Mouse (Mus musculus): Measurements from ENCODE around the gene Slc25a40. TPM values are rescaled to one million over a fixed set of nuclear protein-coding genes. Genes with fewer than 3 reads are reported as not detected.

The Slc25a40 gene
- 8.5 and 9.1 TPM in 2 replicates for polyA plus RNA-seq (2014; fragmentation: Nextera tagmentation; extraction: Ambion mirVana)

DNA sequence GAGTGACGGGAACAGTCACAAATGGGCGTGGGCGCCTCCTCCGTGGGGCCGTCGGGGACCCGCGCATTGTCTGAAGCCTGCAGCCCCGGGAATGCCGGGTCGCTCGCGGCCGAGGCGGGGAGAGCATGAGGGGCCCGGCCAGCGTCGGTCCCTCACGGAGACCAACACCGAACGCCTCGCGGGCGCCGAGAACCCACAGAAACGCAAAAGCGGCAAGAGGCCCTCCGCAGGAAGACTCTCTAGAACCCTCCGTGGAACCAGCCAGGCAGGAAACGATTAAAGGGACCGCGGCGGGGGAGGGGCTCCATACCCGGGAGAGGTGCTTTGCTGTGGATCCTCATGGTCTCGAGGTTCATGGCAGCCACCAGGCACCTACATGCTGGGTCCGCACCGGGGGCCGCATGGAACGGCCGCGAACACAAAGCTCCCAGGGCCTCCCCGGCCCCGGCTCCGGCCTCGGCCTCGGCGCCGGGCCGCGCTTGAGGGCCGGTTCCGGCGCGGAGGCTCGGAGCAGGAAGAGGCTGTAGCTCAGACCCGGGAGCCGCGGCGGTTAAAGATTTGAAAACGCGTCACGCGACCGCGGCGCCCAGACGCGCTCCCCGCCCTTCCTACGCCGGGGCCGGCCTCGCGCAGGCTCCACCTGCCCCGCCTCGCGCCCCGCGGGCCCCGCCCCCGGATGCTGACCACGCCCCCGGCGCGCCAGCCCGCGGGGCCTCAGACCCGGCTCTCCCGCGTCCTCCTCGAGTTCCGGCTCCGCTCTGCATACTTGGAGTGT is at the start of gene Slc25a40, which contains the start of gene Dbf4:
TSS of gene Slc25a40 (plus strand) at position 694 of the 775 bp plus-strand sequence.
TSS of gene Dbf4 (minus strand) at position 560 of the 775 bp plus-strand sequence.
- ATAC-seq (replicated peaks; ENCODE audit: insufficient number of reproducible peaks, low FRiP score, low TSS enrichment, low read depth): peak; percentile 97
- under 1% methylated on average over 58 of the region's 93 CpGs for WGBS

DNA sequence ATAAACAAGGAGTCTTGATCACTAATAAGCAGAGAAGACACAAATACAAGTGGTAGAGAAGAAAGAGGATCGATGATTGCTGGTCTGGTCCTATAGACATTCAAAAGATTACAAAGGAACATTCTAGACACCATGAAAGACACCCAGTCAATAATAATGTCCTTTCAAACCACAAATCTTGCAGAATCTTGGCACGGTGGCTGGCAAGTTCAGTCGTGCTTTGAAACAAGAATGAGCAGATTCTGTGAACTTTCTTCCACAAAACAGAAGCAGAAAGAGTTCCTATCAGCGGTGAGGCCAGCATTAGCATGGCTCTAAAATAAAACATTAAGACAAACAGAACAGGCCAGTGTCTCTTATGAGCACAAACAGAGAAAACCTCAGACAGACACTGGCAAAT is 49.2 kb upstream of the Slc25a40 start:
- ATAC-seq (replicated peaks; ENCODE audit: insufficient number of reproducible peaks, low FRiP score, low TSS enrichment, low read depth) (no peak), DNase-seq (ENCODE audit: low spot score) (no peak)
- no peak overlapping the region for H3K27ac ChIP-seq (replicated peaks; ENCODE audit: low read depth, low read length)
- no peaks in the 10 kb centered on the region for H3K9me3 ChIP-seq (replicated peaks; ENCODE audit: control insufficient read depth, low read length)
- H3K36me3 ChIP-seq (replicated peaks; ENCODE audit: control insufficient read depth, insufficient read depth, low read depth, low read length): no peaks in the 10 kb centered on the region
- no peaks in the 10 kb centered on the region for H3K27me3 ChIP-seq (ENCODE audit: control insufficient read depth, insufficient read depth, low read length)
- 82% methylated on average over 4 of the region's 4 CpGs for WGBS
- no peaks in the 10 kb centered on the region for H3K4me1 ChIP-seq (ENCODE audit: control insufficient read depth, insufficient read depth, low read length)
- H3K4me3 ChIP-seq (ENCODE audit: low read depth, low read length): no peak overlapping the region
- no peak overlapping the region for H3K9ac ChIP-seq (replicated peaks; ENCODE audit: low read length)
- H3K4me2 ChIP-seq (ENCODE audit: low read depth, low read length): no peak overlapping the region

More for the DNA sequence above, at the start of gene Slc25a40, which contains the start of gene Dbf4:
- Histone ChIP-seq H3K4me3 (ENCODE audit: low read depth, low read length) (peak within 1 kb of the TSS; percentile 82), H3K27ac (replicated peaks; ENCODE audit: low read depth, low read length) (peak within 1 kb of the TSS; percentile 75), H3K4me2 (ENCODE audit: low read depth, low read length) (peak within 1 kb of the TSS; percentile 66), H3K9ac (replicated peaks; ENCODE audit: low read length) (peak within 1 kb of the TSS; percentile 93), H3K36me3 (replicated peaks; ENCODE audit: control insufficient read depth, insufficient read depth, low read depth, low read length) (no peaks in the 10 kb centered on the region), H3K4me1 (ENCODE audit: control insufficient read depth, insufficient read depth, low read length) (no peaks in the 10 kb centered on the region), H3K27me3 (ENCODE audit: control insufficient read depth, insufficient read depth, low read length) (no peaks in the 10 kb centered on the region), H3K9me3 (replicated peaks; ENCODE audit: control insufficient read depth, low read length) (no peaks in the 10 kb centered on the region)
- peak; percentile 94 for DNase-seq (ENCODE audit: low spot score)

DNA sequence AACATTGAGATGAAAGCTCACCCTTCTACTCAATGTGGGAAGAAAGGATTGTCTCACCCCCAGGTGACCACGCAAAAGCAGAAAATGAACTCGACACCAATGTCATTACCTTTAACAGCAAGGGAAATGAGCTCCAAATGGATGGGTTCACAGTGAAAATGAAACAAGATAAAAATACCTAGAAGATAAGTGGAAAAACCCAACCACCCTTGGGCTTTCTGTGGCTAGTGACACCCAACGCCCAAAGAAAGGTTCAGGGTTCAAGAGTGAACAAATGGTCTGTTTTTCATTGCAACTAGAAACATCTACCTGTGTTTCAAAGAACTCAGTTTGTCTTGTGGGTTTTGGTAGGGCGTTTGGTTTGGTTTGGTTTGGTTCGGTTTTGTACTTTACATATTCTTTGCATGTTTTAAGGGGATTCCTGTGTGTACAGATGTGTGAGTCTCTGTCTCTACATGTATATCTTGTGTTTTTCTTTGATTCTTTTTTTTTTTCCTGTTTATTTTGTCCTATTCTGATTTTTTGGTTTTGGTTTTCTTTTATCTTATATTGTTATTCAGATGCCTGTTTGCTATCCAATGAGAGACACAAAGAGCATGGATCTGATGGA is 48.2 kb upstream of the Slc25a40 start:
- DNase-seq (ENCODE audit: low spot score) (no peak), ATAC-seq (replicated peaks; ENCODE audit: insufficient number of reproducible peaks, low FRiP score, low TSS enrichment, low read depth) (no peak)
- Histone ChIP-seq H3K4me2 (ENCODE audit: low read depth, low read length) (no peak overlapping the region), H3K36me3 (replicated peaks; ENCODE audit: control insufficient read depth, insufficient read depth, low read depth, low read length) (no peaks in the 10 kb centered on the region), H3K27ac (replicated peaks; ENCODE audit: low read depth, low read length) (no peak overlapping the region), H3K4me3 (ENCODE audit: low read depth, low read length) (no peak overlapping the region), H3K27me3 (ENCODE audit: control insufficient read depth, insufficient read depth, low read length) (no peaks in the 10 kb centered on the region), H3K9ac (replicated peaks; ENCODE audit: low read length) (no peak overlapping the region), H3K9me3 (replicated peaks; ENCODE audit: control insufficient read depth, low read length) (no peaks in the 10 kb centered on the region), H3K4me1 (ENCODE audit: control insufficient read depth, insufficient read depth, low read length) (no peaks in the 10 kb centered on the region)
- 77% methylated on average over 5 of the region's 5 CpGs for WGBS

DNA sequence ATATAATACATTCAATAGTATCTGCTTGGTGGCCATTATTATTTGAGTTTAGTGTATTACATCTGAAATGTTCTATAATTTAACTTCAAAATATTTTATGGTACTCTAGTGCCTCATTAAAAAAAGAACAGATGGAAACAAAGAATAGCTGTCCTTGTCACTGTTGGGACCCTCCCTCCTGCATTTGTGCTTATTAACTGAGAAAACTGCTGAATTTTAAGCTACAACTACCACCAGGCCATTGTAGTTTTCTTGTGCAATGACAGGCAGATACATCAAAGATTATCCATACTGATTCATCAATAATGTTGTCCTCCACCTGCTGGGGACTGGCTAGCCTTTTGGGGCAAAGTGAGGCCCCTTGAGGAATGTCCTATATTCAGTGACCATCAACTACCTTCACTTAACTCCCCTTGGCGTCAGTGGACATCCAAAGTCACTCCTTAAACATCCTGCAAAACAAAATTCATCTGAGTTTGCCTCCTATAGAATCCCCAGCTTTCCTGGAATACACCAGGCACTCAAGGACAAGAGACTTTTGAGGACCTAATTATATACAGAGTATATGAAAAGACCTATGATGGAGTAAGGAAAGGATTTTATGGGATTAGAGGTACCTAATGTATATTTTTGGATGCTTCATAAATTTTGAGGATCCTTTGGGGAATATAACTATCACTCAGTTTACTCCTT is 28.6 kb upstream of the Slc25a40 start:
- DNase-seq (ENCODE audit: low spot score): no peak
- no peak overlapping the region for H3K4me2 ChIP-seq (ENCODE audit: low read depth, low read length)
- no peak overlapping the region for H3K27ac ChIP-seq (replicated peaks; ENCODE audit: low read depth, low read length)
- no peak overlapping the region for H3K4me3 ChIP-seq (ENCODE audit: low read depth, low read length)
- H3K27me3 ChIP-seq (ENCODE audit: control insufficient read depth, insufficient read depth, low read length): no peaks in the 10 kb centered on the region
- H3K4me1 ChIP-seq (ENCODE audit: control insufficient read depth, insufficient read depth, low read length): no peaks in the 10 kb centered on the region
- no peaks in the 10 kb centered on the region for H3K9me3 ChIP-seq (replicated peaks; ENCODE audit: control insufficient read depth, low read length)
- no peak for ATAC-seq (replicated peaks; ENCODE audit: insufficient number of reproducible peaks, low FRiP score, low TSS enrichment, low read depth)
- H3K9ac ChIP-seq (replicated peaks; ENCODE audit: low read length): no peak overlapping the region
- 72% methylated on average over 1 of the region's 1 CpGs for WGBS
- H3K36me3 ChIP-seq (replicated peaks; ENCODE audit: control insufficient read depth, insufficient read depth, low read depth, low read length): peaks cover 6% of the 10 kb centered on the region

- H3K4me2 ChIP-seq (ENCODE audit: low read depth, low read length): no peak overlapping the region
- H3K9ac ChIP-seq (replicated peaks; ENCODE audit: low read length): no peak overlapping the region
- no peaks in the 10 kb centered on the region for H3K9me3 ChIP-seq (replicated peaks; ENCODE audit: control insufficient read depth, low read length)
- H3K4me3 ChIP-seq (ENCODE audit: low read depth, low read length): no peak overlapping the region
- H3K36me3 ChIP-seq (replicated peaks; ENCODE audit: control insufficient read depth, insufficient read depth, low read depth, low read length): peaks cover 9% of the 10 kb centered on the region
- ATAC-seq (replicated peaks; ENCODE audit: insufficient number of reproducible peaks, low FRiP score, low TSS enrichment, low read depth): no peak
- no peak for DNase-seq (ENCODE audit: low spot score)
- H3K4me1 ChIP-seq (ENCODE audit: control insufficient read depth, insufficient read depth, low read length): no peaks in the 10 kb centered on the region
- H3K27ac ChIP-seq (replicated peaks; ENCODE audit: low read depth, low read length): no peak overlapping the region
- H3K27me3 ChIP-seq (ENCODE audit: control insufficient read depth, insufficient read depth, low read length): no peaks in the 10 kb centered on the region
- 93% methylated on average over 13 of the region's 13 CpGs for WGBS
Measured at GRCm38 (mm10) chr5:8397587-8398249, 24.9 kb upstream of the Slc25a40 start.

DNA sequence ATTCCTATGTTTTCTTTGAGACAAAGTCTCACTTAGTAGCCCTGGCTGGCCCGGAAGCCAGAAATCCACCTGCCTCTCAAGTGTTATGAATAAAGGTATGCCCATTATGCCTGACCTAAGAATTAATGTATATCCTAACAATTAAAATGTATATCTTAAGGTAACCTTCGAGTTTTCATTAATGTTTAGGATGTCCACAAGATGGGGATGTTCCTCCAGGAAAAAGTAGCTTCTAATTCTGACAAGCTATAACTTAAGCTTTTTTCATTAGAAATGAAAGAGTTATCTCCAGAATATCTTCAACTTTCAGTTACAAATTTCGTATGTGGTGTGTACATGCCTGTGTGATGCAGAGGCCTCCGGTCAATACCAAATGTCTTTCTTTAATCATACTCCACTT is 13.9 kb upstream of the Slc25a40 start:
- Histone ChIP-seq H3K36me3 (replicated peaks; ENCODE audit: control insufficient read depth, insufficient read depth, low read depth, low read length) (no peaks in the 10 kb centered on the region; the same call in 1 of the 2 replicates), H3K4me1 (ENCODE audit: control insufficient read depth, insufficient read depth, low read length) (no peaks in the 10 kb centered on the region), H3K4me3 (ENCODE audit: low read depth, low read length) (no peak overlapping the region), H3K9ac (replicated peaks; ENCODE audit: low read length) (no peak overlapping the region), H3K27ac (replicated peaks; ENCODE audit: low read depth, low read length) (no peak overlapping the region), H3K27me3 (ENCODE audit: control insufficient read depth, insufficient read depth, low read length) (no peaks in the 10 kb centered on the region), H3K4me2 (ENCODE audit: low read depth, low read length) (no peak overlapping the region), H3K9me3 (replicated peaks; ENCODE audit: control insufficient read depth, low read length) (no peaks in the 10 kb centered on the region)
- ATAC-seq (replicated peaks; ENCODE audit: insufficient number of reproducible peaks, low FRiP score, low TSS enrichment, low read depth) (no peak), DNase-seq (ENCODE audit: low spot score) (no peak)
- WGBS: 94% methylated on average over 4 of the region's 4 CpGs

DNA sequence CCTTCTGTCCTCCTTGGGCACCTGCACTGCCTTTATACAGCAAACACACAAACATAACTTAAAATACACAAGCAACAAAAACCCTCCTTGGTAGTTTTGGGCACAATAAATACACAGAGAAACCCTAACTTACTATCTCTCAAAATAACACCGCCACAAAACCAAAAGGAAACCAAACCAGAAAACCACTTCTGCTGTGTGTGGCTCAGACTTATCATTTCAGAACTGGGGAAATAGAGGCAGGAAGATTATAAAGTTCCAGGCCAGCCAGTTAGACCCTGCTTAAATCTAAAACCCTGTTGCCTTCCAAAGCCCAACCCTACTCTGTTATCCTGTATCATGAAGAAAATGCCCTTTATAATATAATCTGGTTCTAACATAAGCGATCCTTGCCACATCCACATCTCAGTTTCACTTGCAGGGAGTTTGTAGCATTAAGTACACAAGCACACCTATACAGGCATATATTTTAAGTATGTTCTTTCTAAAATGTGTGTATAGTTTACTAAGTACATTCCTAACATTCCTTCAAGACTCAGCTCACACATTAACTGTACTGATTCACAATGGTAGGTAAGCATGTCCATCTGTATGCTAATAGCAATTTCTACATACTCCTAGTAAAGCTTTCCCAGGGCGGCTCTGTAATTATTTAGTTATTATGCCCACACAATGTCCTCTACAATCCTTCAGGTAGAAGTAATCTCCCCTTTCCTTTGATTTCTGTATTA is 5.8 kb upstream of the Slc25a40 start:
- no peak for DNase-seq (ENCODE audit: low spot score)
- H3K36me3 ChIP-seq (replicated peaks; ENCODE audit: control insufficient read depth, insufficient read depth, low read depth, low read length): no peaks in the 10 kb centered on the region; the same call in 1 of the 2 replicates

More for the DNA sequence above, 5.8 kb upstream of the Slc25a40 start:
- ATAC-seq (replicated peaks; ENCODE audit: insufficient number of reproducible peaks, low FRiP score, low TSS enrichment, low read depth): no peak
- Histone ChIP-seq H3K4me2 (ENCODE audit: low read depth, low read length) (no peak overlapping the region), H3K4me1 (ENCODE audit: control insufficient read depth, insufficient read depth, low read length) (no peaks in the 10 kb centered on the region), H3K9me3 (replicated peaks; ENCODE audit: control insufficient read depth, low read length) (no peaks in the 10 kb centered on the region), H3K9ac (replicated peaks; ENCODE audit: low read length) (no peak overlapping the region), H3K27ac (replicated peaks; ENCODE audit: low read depth, low read length) (no peak overlapping the region), H3K27me3 (ENCODE audit: control insufficient read depth, insufficient read depth, low read length) (no peaks in the 10 kb centered on the region), H3K4me3 (ENCODE audit: low read depth, low read length) (no peak overlapping the region)
- WGBS: 92% methylated on average over 3 of the region's 3 CpGs
